Comparison of ENCODE assay signal across 9 mouse cellular contexts in the genomic region with DNA sequence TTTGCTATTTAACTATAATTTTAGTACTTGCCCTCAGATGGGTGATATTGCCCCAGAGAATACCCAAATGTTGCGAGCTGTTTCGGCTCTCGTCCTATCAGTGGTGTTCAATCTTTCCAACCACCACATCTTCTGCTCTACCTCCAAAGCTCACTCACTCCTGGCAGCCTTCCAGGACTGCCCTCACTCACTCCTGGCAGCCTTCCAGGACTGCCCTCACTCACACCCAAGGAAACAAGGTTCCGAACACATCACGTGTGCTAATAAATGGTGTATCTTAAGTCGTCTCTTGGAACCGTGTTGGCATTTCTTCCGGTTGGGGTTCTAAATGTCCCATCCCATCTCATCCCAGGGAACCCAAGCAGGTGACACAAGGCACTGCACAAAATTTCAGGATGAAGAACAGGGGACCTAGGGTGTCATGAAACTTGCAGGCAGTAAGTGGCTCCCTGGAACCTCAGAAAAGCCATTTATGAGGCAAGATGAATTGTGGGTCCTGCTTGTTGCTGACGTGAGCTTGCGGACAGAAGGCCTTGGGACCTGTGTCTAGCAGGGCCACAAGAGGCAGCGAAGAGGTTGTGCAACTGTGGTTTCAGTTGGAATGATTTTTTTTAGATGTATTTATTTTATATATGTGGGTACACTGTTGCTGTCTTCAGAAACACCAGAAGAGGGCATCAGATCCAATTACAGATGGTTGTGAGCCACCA. TPM values are rescaled to one million over a fixed set of nuclear protein-coding genes. Genes with fewer than 3 reads are reported as not detected.
DNase-seq lines count a peak whose midpoint lies in the region.
"Had no signal": no experiment of that assay in that cellular context is flagged by ENCODE, and none has a peak within 500 bp of the region (broad histone marks: within the 10 kb centered on the region; RNA-seq: fewer than 3 reads in every experiment).

No protein-coding gene starts in this region.

- peak; percentile 66 for DNase-seq in left cerebral cortex, postnatal 4 days
- no peak for DNase-seq in left cerebral cortex, postnatal 25 days (ENCODE audit: low spot score in 2 of 2)
- DNase-seq in 416B (ENCODE audit: low read depth): peak; percentile 96
- peak; percentile 11 for DNase-seq in MN1 (ENCODE audit: low spot score)
- peak; percentile 76 for DNase-seq in kidney, adult 9 months
- no peak for DNase-seq in yolk sac, embryonic 10.5 days (ENCODE audit: low spot score)
- no peak for DNase-seq in spleen, postnatal 14 days (ENCODE audit: low spot score in 2 of 2)
- no peak for DNase-seq in urinary bladder, postnatal 25 days (ENCODE audit: low spot score)
- DNase-seq: thymus, adult 2 months had no signal

- intact Hi-C loops in left cerebral cortex, postnatal 4 days (cut with DNase I): loop anchor here (5.0 kb wide), 2 partner anchors 628 to 1258 kb away; no protein-coding TSS in a partner anchor
- intact Hi-C loops in left cerebral cortex, postnatal 25 days (cut with DNase I): loop anchor here (5.0 to 10.0 kb wide), 3 partner anchors 513 to 855 kb away; no protein-coding TSS in a partner anchor

RNA-seq across cellular contexts. Expression of gene Atp8b4, which starts 19.6 kb away (rescaled TPM):
- under 1 TPM; 0.14 to 0.16 TPM for total RNA-seq in left cerebral cortex, postnatal 4 days (2021)
- not detected for total RNA-seq in left cerebral cortex, postnatal 25 days (2021)

RNA-seq across cellular contexts. Expression of gene Slc27a2, which starts 32.2 kb away (rescaled TPM):
- total RNA-seq in left cerebral cortex, postnatal 4 days (2021): 1 to 10 TPM; 3.5 to 3.6 TPM
- total RNA-seq in left cerebral cortex, postnatal 25 days (2021): 1 to 10 TPM; 6.0 to 6.2 TPM

Comparison
In these comparisons a context has a peak if more than half of its experiments do, and no peak if none do; other contexts are left out.
1. DNase-seq: peak in left cerebral cortex, postnatal 4 days (single experiment), 416B (single experiment), MN1 (single experiment) and kidney, adult 9 months (single experiment); none in left cerebral cortex, postnatal 25 days (0 of 2), yolk sac, embryonic 10.5 days (single experiment), spleen, postnatal 14 days (0 of 2) and urinary bladder, postnatal 25 days (single experiment).